Mouse (Mus musculus): ENCODE results near the gene Fgfr2. TPM values are rescaled to one million over a fixed set of nuclear protein-coding genes. Genes with fewer than 3 reads are reported as not detected.
A peak's percentile ranks its signal among the peaks of the same experiment; 100 is the strongest.

The Fgfr2 gene
- polyA plus RNA-seq, 1 experiment from 2014 or later = 33.9 TPM

GRCm38 (mm10) chr7:132317036-132317541 is 806.1 kb downstream of the Fgfr2 start, which contains the start of gene Chst15:
Gene Chst15 (minus strand): TSS chr7:132317228.
- peaks cover 47% of the 10 kb centered on the region for H3K4me1 ChIP-seq (replicated peaks)

GRCm38 (mm10) chr7:132316101-132317035 is 806.8 kb downstream of the Fgfr2 start:
- H3K27me3 ChIP-seq = no peaks in the 10 kb centered on the region
- H3K27ac ChIP-seq = peak overlapping the region; percentile 93
- H3K4me1 ChIP-seq (replicated peaks) = peaks cover 49% of the 10 kb centered on the region
- H3K4me2 ChIP-seq = peak overlapping the region; percentile 90
- no peaks in the 10 kb centered on the region for H3K9me3 ChIP-seq
- under 1% methylated on average over 79 of the region's 79 CpGs for WGBS
- H3K36me3 ChIP-seq = no peaks in the 10 kb centered on the region
- peak overlapping the region; percentile 85 for H3K4me3 ChIP-seq
- peak; percentile 81 for ATAC-seq (ENCODE audit: low FRiP score)
- H3K9ac ChIP-seq = peak overlapping the region; percentile 93

More at GRCm38 (mm10) chr7:132317036-132317541, 806.1 kb downstream of the Fgfr2 start, which contains the start of gene Chst15:
- peak within 1 kb of the TSS; percentile 93 for H3K9ac ChIP-seq
- H3K4me3 ChIP-seq = peak within 1 kb of the TSS; percentile 85
- peak within 1 kb of the TSS; percentile 93 for H3K27ac ChIP-seq
- WGBS = under 1% methylated on average over 34 of the region's 34 CpGs
- H3K4me2 ChIP-seq = peak within 1 kb of the TSS; percentile 90
- no peaks in the 10 kb centered on the region for H3K36me3 ChIP-seq
- no peaks in the 10 kb centered on the region for H3K27me3 ChIP-seq
- no peaks in the 10 kb centered on the region for H3K9me3 ChIP-seq
- ATAC-seq (ENCODE audit: low FRiP score) = peak; percentile 30; the same call in 1 of the 2 replicates

- peak overlapping the region; percentile 93 for H3K27ac ChIP-seq
- H3K4me2 ChIP-seq = peak overlapping the region; percentile 90
- under 1% methylated on average over 46 of the region's 51 CpGs for WGBS
- H3K4me1 ChIP-seq (replicated peaks) = peaks cover 55% of the 10 kb centered on the region
- no peaks in the 10 kb centered on the region for H3K27me3 ChIP-seq
- H3K9me3 ChIP-seq = no peaks in the 10 kb centered on the region
- H3K4me3 ChIP-seq = peak overlapping the region; percentile 85
- H3K36me3 ChIP-seq = no peaks in the 10 kb centered on the region
- H3K9ac ChIP-seq = peak overlapping the region; percentile 93
- ATAC-seq (ENCODE audit: low FRiP score) = peak; percentile 81
Measured at GRCm38 (mm10) chr7:132315149-132316091, 807.7 kb downstream of the Fgfr2 start.

- 77% methylated on average over 8 of the region's 8 CpGs for WGBS
- Histone ChIP-seq H3K4me3 (no peak overlapping the region), H3K9ac (no peak overlapping the region), H3K27ac (no peak overlapping the region), H3K36me3 (no peaks in the 10 kb centered on the region), H3K27me3 (no peaks in the 10 kb centered on the region), H3K4me2 (no peak overlapping the region), H3K4me1 (replicated peaks) (peaks cover 50% of the 10 kb centered on the region), H3K9me3 (no peaks in the 10 kb centered on the region)
- no peak for ATAC-seq (ENCODE audit: low FRiP score)
Measured at GRCm38 (mm10) chr7:132312396-132312795, 810.8 kb downstream of the Fgfr2 start.

- WGBS = 79% methylated on average over 5 of the region's 5 CpGs
- no peak overlapping the region for H3K4me3 ChIP-seq
- ATAC-seq (ENCODE audit: low FRiP score) = no peak
- H3K9ac ChIP-seq = no peak overlapping the region
- no peak overlapping the region for H3K27ac ChIP-seq
- H3K4me2 ChIP-seq = no peak overlapping the region
- peaks cover 42% of the 10 kb centered on the region for H3K4me1 ChIP-seq (replicated peaks)
- no peaks in the 10 kb centered on the region for H3K9me3 ChIP-seq
- H3K36me3 ChIP-seq = 0 out of 2 replicates have a peak, but pooled peaks cover 2% of the 10 kb centered on the region
- no peaks in the 10 kb centered on the region for H3K27me3 ChIP-seq
Measured at GRCm38 (mm10) chr7:132308537-132309191, 814.5 kb downstream of the Fgfr2 start.

- Histone ChIP-seq H3K9me3 (no peaks in the 10 kb centered on the region), H3K4me1 (replicated peaks) (peaks cover 41% of the 10 kb centered on the region), H3K27ac (no peak overlapping the region), H3K4me3 (no peak overlapping the region), H3K36me3 (0 out of 2 replicates have a peak, but pooled peaks cover 2% of the 10 kb centered on the region), H3K9ac (no peak overlapping the region), H3K27me3 (no peaks in the 10 kb centered on the region), H3K4me2 (no peak overlapping the region)
- ATAC-seq (ENCODE audit: low FRiP score) = no peak
- WGBS = 74% methylated on average over 6 of the region's 6 CpGs
Measured at GRCm38 (mm10) chr7:132307722-132308271, 815.4 kb downstream of the Fgfr2 start.

- Histone ChIP-seq H3K4me1 (replicated peaks) (peaks cover 42% of the 10 kb centered on the region), H3K36me3 (0 out of 2 replicates have a peak, but pooled peaks cover 2% of the 10 kb centered on the region), H3K9me3 (no peaks in the 10 kb centered on the region), H3K9ac (no peak overlapping the region), H3K27me3 (no peaks in the 10 kb centered on the region), H3K27ac (no peak overlapping the region), H3K4me3 (no peak overlapping the region), H3K4me2 (no peak overlapping the region)
- WGBS = 96% methylated on average over 8 of the region's 8 CpGs
- no peak for ATAC-seq (ENCODE audit: low FRiP score)
Measured at GRCm38 (mm10) chr7:132306671-132307412, 816.3 kb downstream of the Fgfr2 start.

GRCm38 (mm10) chr7:132305492-132306375 is 817.4 kb downstream of the Fgfr2 start:
- no peaks in the 10 kb centered on the region for H3K27me3 ChIP-seq
- H3K4me1 ChIP-seq (replicated peaks) = peaks cover 49% of the 10 kb centered on the region
- H3K9me3 ChIP-seq = no peaks in the 10 kb centered on the region
- H3K4me3 ChIP-seq = no peak overlapping the region
- H3K9ac ChIP-seq = no peak overlapping the region
- 0 out of 2 replicates have a peak, but pooled peaks cover 2% of the 10 kb centered on the region for H3K36me3 ChIP-seq
- ATAC-seq (ENCODE audit: low FRiP score) = no peak
- 73% methylated on average over 5 of the region's 5 CpGs for WGBS
- H3K27ac ChIP-seq = peak overlapping the region; percentile 40; the same call in 1 of the 2 replicates
- no peak overlapping the region for H3K4me2 ChIP-seq

GRCm38 (mm10) chr7:132304424-132305085 is 818.6 kb downstream of the Fgfr2 start:
- peak overlapping the region; percentile 69; the same call in 1 of the 2 replicates for H3K27ac ChIP-seq
- H3K9ac ChIP-seq = no peak overlapping the region
- 0 out of 2 replicates have a peak, but pooled peaks cover 2% of the 10 kb centered on the region for H3K36me3 ChIP-seq
- no peak overlapping the region for H3K4me3 ChIP-seq
- H3K27me3 ChIP-seq = no peaks in the 10 kb centered on the region
- H3K9me3 ChIP-seq = no peaks in the 10 kb centered on the region
- H3K4me1 ChIP-seq (replicated peaks) = peaks cover 49% of the 10 kb centered on the region
- H3K4me2 ChIP-seq = no peak overlapping the region
- ATAC-seq (ENCODE audit: low FRiP score) = no peak
- 68% methylated on average over 8 of the region's 8 CpGs for WGBS
